In genomic region chr1:134195979-134196378, GRCm38 (mm10) we compare ENCODE assay signal across 9 mouse cellular contexts. TPM values are rescaled to one million over a fixed set of nuclear protein-coding genes. Genes with fewer than 3 reads are reported as not detected.
A peak's percentile ranks its signal among the peaks of the same experiment; 100 is the strongest.
DNase-seq lines count a peak whose midpoint lies in the region; ATAC-seq and TF ChIP-seq lines count a peak whose summit lies in the region.
"Had no signal": no experiment of that assay in that cellular context is flagged by ENCODE, and none has a peak within 500 bp of the region (broad histone marks: within the 10 kb centered on the region; RNA-seq: fewer than 3 reads in every experiment).

No protein-coding gene starts in this region.

- no peaks in the 10 kb centered on the region for H3K36me3 ChIP-seq in embryonic facial prominence, embryonic 14.5 days (ENCODE audit: control insufficient read depth, insufficient read depth, low read length)
- no peaks in the 10 kb centered on the region for H3K36me3 ChIP-seq in intestine, embryonic 16.5 days (ENCODE audit: control insufficient read depth, insufficient read depth, low read length)
- no peaks in the 10 kb centered on the region for H3K36me3 ChIP-seq in stomach, postnatal 0 days (ENCODE audit: control insufficient read depth, insufficient read depth, low read length)
- H3K36me3 ChIP-seq: lung, embryonic 15.5 days had no signal

- H3K9ac ChIP-seq in embryonic facial prominence, embryonic 14.5 days (ENCODE audit: low read depth, low read length) = no peak overlapping the region
- H3K9ac ChIP-seq in intestine, embryonic 16.5 days (ENCODE audit: low read depth, low read length) = peak overlapping the region; percentile 40; the same call in 1 of the 2 replicates
- H3K9ac ChIP-seq in stomach, postnatal 0 days (ENCODE audit: low read length) = no peak overlapping the region; the same call in 1 of the 2 replicates
- H3K9ac ChIP-seq: lung, embryonic 15.5 days had no signal

- H3K4me1 ChIP-seq in embryonic facial prominence, embryonic 14.5 days (ENCODE audit: control insufficient read depth, insufficient read depth, low read length) = peaks cover 15% of the 10 kb centered on the region
- H3K4me1 ChIP-seq in intestine, embryonic 16.5 days (ENCODE audit: control insufficient read depth, insufficient read depth, low read length) = peaks cover 20% of the 10 kb centered on the region
- H3K4me1 ChIP-seq in stomach, postnatal 0 days (replicated peaks; ENCODE audit: control insufficient read depth, insufficient read depth) = peaks cover 4% of the 10 kb centered on the region; the same call in 1 of the 2 replicates

- no peak for TF ChIP-seq CTCF in stomach, postnatal 0 days (IDR thresholded peaks at IDR 0.05; ENCODE audit: low read depth)

- WGBS in embryonic facial prominence, embryonic 14.5 days = 27% methylated on average over 4 of the region's 4 CpGs
- 37% methylated on average over 4 of the region's 4 CpGs for WGBS in intestine, embryonic 16.5 days
- 48% methylated on average over 4 of the region's 4 CpGs for WGBS in stomach, postnatal 0 days

- peak; percentile 88 for ATAC-seq in embryonic facial prominence, embryonic 14.5 days (ENCODE audit: low read depth)
- peak; percentile 8; the same call in 1 of the 2 replicates for ATAC-seq in intestine, embryonic 16.5 days
- ATAC-seq in stomach, postnatal 0 days (ENCODE audit: low FRiP score, low TSS enrichment) = 0 out of 2 replicates have a peak, but pooled peaks have one; percentile 3

- TF ChIP-seq EP300 in stomach, postnatal 0 days (optimal IDR thresholded peaks at IDR 0.05) = no peak

- H3K27ac ChIP-seq in embryonic facial prominence, embryonic 14.5 days (replicated peaks; ENCODE audit: low read depth, low read length) = peak overlapping the region; percentile 2; the same call in 1 of the 2 replicates
- H3K27ac ChIP-seq in intestine, embryonic 16.5 days (ENCODE audit: low read length) = 0 out of 2 replicates have a peak overlapping the region, but pooled peaks have one; percentile 1
- peak overlapping the region; percentile 58; the same call in 1 of the 2 replicates for H3K27ac ChIP-seq in stomach, postnatal 0 days (replicated peaks)
- H3K27ac ChIP-seq: lung, embryonic 15.5 days had no signal

- no peaks in the 10 kb centered on the region for H3K9me3 ChIP-seq in embryonic facial prominence, embryonic 14.5 days (ENCODE audit: control insufficient read depth, low read length)
- no peaks in the 10 kb centered on the region for H3K9me3 ChIP-seq in intestine, embryonic 16.5 days (ENCODE audit: control insufficient read depth, low read length)
- no peaks in the 10 kb centered on the region for H3K9me3 ChIP-seq in stomach, postnatal 0 days (ENCODE audit: control insufficient read depth, low read length)
- H3K9me3 ChIP-seq: lung, embryonic 15.5 days had no signal

- no peaks in the 10 kb centered on the region for H3K27me3 ChIP-seq in embryonic facial prominence, embryonic 14.5 days (replicated peaks; ENCODE audit: control insufficient read depth, insufficient read depth, low read length)
- no peaks in the 10 kb centered on the region for H3K27me3 ChIP-seq in intestine, embryonic 16.5 days (replicated peaks; ENCODE audit: control insufficient read depth, insufficient read depth, low read length)
- H3K27me3 ChIP-seq in stomach, postnatal 0 days (ENCODE audit: control insufficient read depth, insufficient read depth, low read length) = no peaks in the 10 kb centered on the region
- H3K27me3 ChIP-seq: lung, embryonic 15.5 days had no signal

- H3K4me2 ChIP-seq in embryonic facial prominence, embryonic 14.5 days (ENCODE audit: low read depth, low read length) = no peak overlapping the region
- no peak overlapping the region; the same call in 1 of the 2 replicates for H3K4me2 ChIP-seq in intestine, embryonic 16.5 days (ENCODE audit: low read depth, low read length)
- no peak overlapping the region for H3K4me2 ChIP-seq in stomach, postnatal 0 days (replicated peaks; ENCODE audit: low read depth)
- H3K4me2 ChIP-seq: lung, embryonic 15.5 days had no signal

- no peak overlapping the region for H3K4me3 ChIP-seq in embryonic facial prominence, embryonic 14.5 days (ENCODE audit: low read depth, low read length)
- H3K4me3 ChIP-seq in intestine, embryonic 16.5 days (ENCODE audit: low read length) = no peak overlapping the region
- no peak overlapping the region for H3K4me3 ChIP-seq in stomach, postnatal 0 days (ENCODE audit: low read depth, low read length)
- H3K4me3 ChIP-seq: lung, embryonic 15.5 days had no signal

- intact Hi-C loops in heart, postnatal 25 days (cut with DNase I) = loop anchor here (1.0 to 5.0 kb wide), 3 partner anchors 45 to 126 kb away; no protein-coding TSS in a partner anchor

- peak; percentile 19 for DNase-seq in heart, adult 8-10 months (ENCODE audit: low spot score)
- no peak for DNase-seq in heart, postnatal 25 days (ENCODE audit: low spot score)
- DNase-seq in MN1 (ENCODE audit: low spot score) = peak; percentile 43
- DNase-seq in embryonic facial prominence, embryonic 14.5 days (ENCODE audit: low spot score) = peak; percentile 88
- DNase-seq in stomach, postnatal 0 days (ENCODE audit: low spot score) = no peak
- no peak for DNase-seq in adipocyte (ENCODE audit: low spot score)
- no peak for DNase-seq in right cerebral cortex, postnatal 4 days

RNA-seq across cellular contexts. Expression of gene Mybph, which starts 2.7 kb away (rescaled TPM):
- total RNA-seq in heart, adult 8-10 months (2022) = under 1 TPM in 1 of 4 experiments, not detected in 3; 0.28 TPM
- total RNA-seq in heart, postnatal 25 days (2021) = not detected
- 151 and 157 TPM in 2 replicates for polyA plus RNA-seq in embryonic facial prominence, embryonic 14.5 days (2014; fragmentation: Nextera tagmentation; extraction: Ambion mirVana)
- 0.17 and 0.24 TPM in 2 replicates for polyA plus RNA-seq in intestine, embryonic 16.5 days (2015; fragmentation: Nextera tagmentation; extraction: Ambion mirVana)
- 1.6 and 2.2 TPM in 2 replicates for polyA plus RNA-seq in stomach, postnatal 0 days (2015; fragmentation: Nextera tagmentation; extraction: Ambion mirVana)

RNA-seq across cellular contexts. Expression of gene Chil1, which starts 14.0 kb away (rescaled TPM):
- total RNA-seq in heart, adult 8-10 months (2022) = 1 to 10 TPM in 1 of 4 experiments, under 1 TPM in 3; 0.38 to 2.7 (median 0.51) TPM
- under 1 TPM; 0.34 to 0.92 TPM for total RNA-seq in heart, postnatal 25 days (2021)
- 23.3 and 27.0 TPM in 2 replicates for polyA plus RNA-seq in embryonic facial prominence, embryonic 14.5 days (2014; fragmentation: Nextera tagmentation; extraction: Ambion mirVana)
- 0.43 and 0.57 TPM in 2 replicates for polyA plus RNA-seq in intestine, embryonic 16.5 days (2015; fragmentation: Nextera tagmentation; extraction: Ambion mirVana)
- polyA plus RNA-seq in stomach, postnatal 0 days (2015; fragmentation: Nextera tagmentation; extraction: Ambion mirVana) = 2.8 and 3.1 TPM in 2 replicates

RNA-seq across cellular contexts. Expression of gene Adora1, which starts 39.3 kb away (rescaled TPM):
- total RNA-seq in heart, adult 8-10 months (2022) = 10 to 100 TPM in 3 of 4 experiments, 1 to 10 TPM in 1; 8.6 to 14.1 (median 12.7) TPM
- total RNA-seq in heart, postnatal 25 days (2021) = 10 to 100 TPM; 15.5 to 20.5 TPM
- polyA plus RNA-seq in embryonic facial prominence, embryonic 14.5 days (2014; fragmentation: Nextera tagmentation; extraction: Ambion mirVana) = 1.5 and 1.8 TPM in 2 replicates
- polyA plus RNA-seq in intestine, embryonic 16.5 days (2015; fragmentation: Nextera tagmentation; extraction: Ambion mirVana) = 6.8 and 8.2 TPM in 2 replicates
- 11.2 and 11.4 TPM in 2 replicates for polyA plus RNA-seq in stomach, postnatal 0 days (2015; fragmentation: Nextera tagmentation; extraction: Ambion mirVana)

Comparison
In these comparisons a context has a peak if more than half of its experiments do, and no peak if none do; other contexts are left out.
1. DNase-seq: peak in heart, adult 8-10 months (single experiment), MN1 (single experiment) and embryonic facial prominence, embryonic 14.5 days (single experiment); none in heart, postnatal 25 days (single experiment), stomach, postnatal 0 days (single experiment), adipocyte (single experiment) and right cerebral cortex, postnatal 4 days (single experiment).
2. ATAC-seq: peak in every context shown above with its lines; median percentile 88 in embryonic facial prominence, embryonic 14.5 days; 8 in intestine, embryonic 16.5 days; 3 in stomach, postnatal 0 days.
3. H3K27ac ChIP-seq: peak in every context shown above with its lines; median percentile 58 in stomach, postnatal 0 days; 2 in embryonic facial prominence, embryonic 14.5 days; 1 in intestine, embryonic 16.5 days.
4. RNA of gene Mybph, which starts 2.7 kb away (polyA plus RNA-seq): 151 to 157 TPM in embryonic facial prominence, embryonic 14.5 days; 1.6 to 2.2 TPM in stomach, postnatal 0 days and 0.17 to 0.24 TPM in intestine, embryonic 16.5 days; every median in the first group is over 10 times any median in the second.